Mouse (Mus musculus): ENCODE measurements at regions not wholly inside any gene's neighbourhood (a gene's known extent, or its start where the extent isn't known, plus 50 kb on each side); places are given as distances from the start of the nearest gene placed in this dataset.
"Not testable (repeated sequence)": the region's sequence is repeated elsewhere in the genome, so short reads cannot be mapped to it uniquely, and the experiment has no call there.

DNA sequence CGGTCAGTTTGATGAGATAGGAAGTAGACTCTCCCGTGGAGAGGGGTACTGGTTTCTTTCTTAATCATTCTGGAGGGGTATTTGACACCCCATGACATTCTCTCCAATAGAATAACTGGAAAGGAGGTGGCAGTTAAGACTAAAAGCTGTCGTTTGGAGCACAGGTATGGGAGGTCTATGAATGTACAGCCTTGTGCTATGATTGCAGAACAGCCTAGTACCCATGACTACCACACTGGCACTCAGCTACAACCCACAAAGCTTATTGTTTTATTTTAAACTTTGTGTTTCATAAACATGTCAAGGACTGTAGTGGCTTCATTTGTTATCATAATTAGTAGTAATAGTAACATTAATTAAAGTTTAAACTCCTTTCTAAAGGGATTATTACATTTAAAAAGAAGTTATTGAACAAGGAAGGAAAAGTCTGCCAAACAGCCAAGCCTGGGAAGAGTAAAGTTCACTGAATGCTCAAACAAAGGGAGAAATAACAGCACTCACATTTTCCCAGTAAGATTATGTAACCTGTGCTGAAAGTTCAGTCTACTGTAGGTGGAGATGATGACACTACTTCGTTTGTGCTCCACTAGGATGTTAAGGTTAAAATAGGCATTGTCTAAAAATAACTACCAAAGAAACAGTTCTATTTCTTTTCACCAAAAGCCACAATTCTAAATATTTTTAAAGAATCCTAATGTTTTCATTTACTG is 295.2 kb downstream of the Pcsk1 start:
- no peaks in the 10 kb centered on the region for H3K36me3 ChIP-seq (ENCODE audit: control insufficient read depth, insufficient read depth, low read length)
- DNase-seq (ENCODE audit: low spot score) (no peak), ATAC-seq (replicated peaks; ENCODE audit: low FRiP score) (no peak)
- H3K27me3 ChIP-seq (ENCODE audit: control insufficient read depth, insufficient read depth, low read length): no peaks in the 10 kb centered on the region
- no peak overlapping the region for H3K27ac ChIP-seq (ENCODE audit: low read depth, low read length)
- WGBS: 81% methylated on average over 4 of the region's 4 CpGs
- H3K9me3 ChIP-seq (ENCODE audit: control insufficient read depth, low read length): no peaks in the 10 kb centered on the region
- H3K4me3 ChIP-seq (ENCODE audit: low read depth, low read length): no peak overlapping the region
- H3K4me1 ChIP-seq (replicated peaks; ENCODE audit: control insufficient read depth, insufficient read depth, low read length): no peaks in the 10 kb centered on the region
- no peak overlapping the region for H3K9ac ChIP-seq (ENCODE audit: low read length)
- no peak overlapping the region for H3K4me2 ChIP-seq (ENCODE audit: low read depth, low read length, severe bottlenecking)

- no peak overlapping the region for H3K27ac ChIP-seq (ENCODE audit: low read depth, low read length)
- H3K4me1 ChIP-seq (replicated peaks; ENCODE audit: control insufficient read depth, insufficient read depth, low read length): no peaks in the 10 kb centered on the region
- H3K9ac ChIP-seq (ENCODE audit: low read length): no peak overlapping the region
- no peaks in the 10 kb centered on the region for H3K36me3 ChIP-seq (ENCODE audit: control insufficient read depth, insufficient read depth, low read length)
- no peak overlapping the region for H3K4me3 ChIP-seq (ENCODE audit: low read depth, low read length)
- no peak overlapping the region for H3K4me2 ChIP-seq (ENCODE audit: low read depth, low read length, severe bottlenecking)
- no peaks in the 10 kb centered on the region for H3K9me3 ChIP-seq (ENCODE audit: control insufficient read depth, low read length)
- ATAC-seq (replicated peaks; ENCODE audit: low FRiP score) (no peak), DNase-seq (ENCODE audit: low spot score) (no peak)
- H3K27me3 ChIP-seq (ENCODE audit: control insufficient read depth, insufficient read depth, low read length): no peaks in the 10 kb centered on the region
- 94% methylated on average over 1 of the region's 1 CpGs for WGBS
Observed at GRCm38 (mm10) chr13:75389211-75389610, 299.6 kb downstream of the Pcsk1 start.

- H3K4me2 ChIP-seq (ENCODE audit: low read depth, low read length, severe bottlenecking): no peak overlapping the region
- 97% methylated on average over 1 of the region's 1 CpGs for WGBS
- no peak overlapping the region for H3K4me3 ChIP-seq (ENCODE audit: low read depth, low read length)
- no peaks in the 10 kb centered on the region for H3K9me3 ChIP-seq (ENCODE audit: control insufficient read depth, low read length)
- H3K27me3 ChIP-seq (ENCODE audit: control insufficient read depth, insufficient read depth, low read length): no peaks in the 10 kb centered on the region
- no peak overlapping the region for H3K27ac ChIP-seq (ENCODE audit: low read depth, low read length)
- no peak overlapping the region for H3K9ac ChIP-seq (ENCODE audit: low read length)
- H3K36me3 ChIP-seq (ENCODE audit: control insufficient read depth, insufficient read depth, low read length): no peaks in the 10 kb centered on the region
- no peak for DNase-seq (ENCODE audit: low spot score)
- no peaks in the 10 kb centered on the region for H3K4me1 ChIP-seq (replicated peaks; ENCODE audit: control insufficient read depth, insufficient read depth, low read length)
- no peak for ATAC-seq (replicated peaks; ENCODE audit: low FRiP score)
Observed at GRCm38 (mm10) chr13:75390177-75390576, 300.6 kb downstream of the Pcsk1 start.

- not testable (repeated sequence) for ATAC-seq (replicated peaks; ENCODE audit: low FRiP score); H3K4me2 ChIP-seq (ENCODE audit: low read depth, low read length, severe bottlenecking); H3K4me1 ChIP-seq (replicated peaks; ENCODE audit: control insufficient read depth, insufficient read depth, low read length); H3K4me3 ChIP-seq (ENCODE audit: low read depth, low read length); H3K27me3 ChIP-seq (ENCODE audit: control insufficient read depth, insufficient read depth, low read length); H3K9ac ChIP-seq (ENCODE audit: low read length); DNase-seq (ENCODE audit: low spot score); H3K27ac ChIP-seq (ENCODE audit: low read depth, low read length); H3K36me3 ChIP-seq (ENCODE audit: control insufficient read depth, insufficient read depth, low read length); H3K9me3 ChIP-seq (ENCODE audit: control insufficient read depth, low read length)
- 94% methylated on average over 3 of the region's 3 CpGs for WGBS
Observed at GRCm38 (mm10) chr13:75399846-75400245, 306.7 kb upstream of the Ell2 start.

- 86% methylated on average over 2 of the region's 2 CpGs for WGBS
- H3K9me3 ChIP-seq (ENCODE audit: control insufficient read depth, low read length): no peaks in the 10 kb centered on the region
- H3K4me2 ChIP-seq (ENCODE audit: low read depth, low read length, severe bottlenecking): no peak overlapping the region
- no peaks in the 10 kb centered on the region for H3K4me1 ChIP-seq (replicated peaks; ENCODE audit: control insufficient read depth, insufficient read depth, low read length)
- no peak overlapping the region for H3K27ac ChIP-seq (ENCODE audit: low read depth, low read length)
- H3K9ac ChIP-seq (ENCODE audit: low read length): no peak overlapping the region
- no peaks in the 10 kb centered on the region for H3K36me3 ChIP-seq (ENCODE audit: control insufficient read depth, insufficient read depth, low read length)
- DNase-seq (ENCODE audit: low spot score): no peak
- H3K4me3 ChIP-seq (ENCODE audit: low read depth, low read length): no peak overlapping the region
- ATAC-seq (replicated peaks; ENCODE audit: low FRiP score): no peak
- H3K27me3 ChIP-seq (ENCODE audit: control insufficient read depth, insufficient read depth, low read length): no peaks in the 10 kb centered on the region
Observed at GRCm38 (mm10) chr13:75420726-75421125, 285.8 kb upstream of the Ell2 start.

DNA sequence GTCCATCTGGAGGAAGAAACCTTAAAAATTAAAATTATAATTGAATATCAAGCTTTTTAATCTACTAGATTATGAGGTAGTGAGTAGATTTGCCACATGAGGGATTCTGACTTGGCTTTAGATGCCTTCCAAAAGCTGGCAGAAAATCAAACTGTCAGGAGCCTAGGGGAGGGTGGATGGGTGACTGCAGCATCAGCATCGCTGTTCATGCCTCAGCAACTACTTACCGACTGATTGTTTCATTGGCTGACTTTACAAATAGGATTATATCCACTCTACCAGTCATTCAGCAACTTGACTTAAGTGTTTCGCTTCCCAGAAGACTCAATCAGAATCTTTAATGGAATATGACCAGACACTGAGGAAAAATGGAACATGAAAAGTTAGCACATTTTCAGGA is 279.6 kb upstream of the Ell2 start:
- 39% methylated on average over 3 of the region's 3 CpGs for whole genome bisulfite sequencing
- no peak overlapping the region for H3K4me3 ChIP-seq (ENCODE audit: low read depth, low read length)
- H3K4me1 ChIP-seq (replicated peaks; ENCODE audit: control insufficient read depth, insufficient read depth, low read length): no peaks in the 10 kb centered on the region
- H3K9me3 ChIP-seq (ENCODE audit: control insufficient read depth, low read length): no peaks in the 10 kb centered on the region
- no peaks in the 10 kb centered on the region for H3K27me3 ChIP-seq (ENCODE audit: control insufficient read depth, insufficient read depth, low read length)
- no peak overlapping the region for H3K9ac ChIP-seq (ENCODE audit: low read length)
- no peak overlapping the region for H3K27ac ChIP-seq (ENCODE audit: low read depth, low read length)
- no peak overlapping the region for H3K4me2 ChIP-seq (ENCODE audit: low read depth, low read length, severe bottlenecking)
- no peaks in the 10 kb centered on the region for H3K36me3 ChIP-seq (ENCODE audit: control insufficient read depth, insufficient read depth, low read length)
- DNase-seq (ENCODE audit: low spot score): no peak
- ATAC-seq (replicated peaks; ENCODE audit: low FRiP score): no peak

DNA sequence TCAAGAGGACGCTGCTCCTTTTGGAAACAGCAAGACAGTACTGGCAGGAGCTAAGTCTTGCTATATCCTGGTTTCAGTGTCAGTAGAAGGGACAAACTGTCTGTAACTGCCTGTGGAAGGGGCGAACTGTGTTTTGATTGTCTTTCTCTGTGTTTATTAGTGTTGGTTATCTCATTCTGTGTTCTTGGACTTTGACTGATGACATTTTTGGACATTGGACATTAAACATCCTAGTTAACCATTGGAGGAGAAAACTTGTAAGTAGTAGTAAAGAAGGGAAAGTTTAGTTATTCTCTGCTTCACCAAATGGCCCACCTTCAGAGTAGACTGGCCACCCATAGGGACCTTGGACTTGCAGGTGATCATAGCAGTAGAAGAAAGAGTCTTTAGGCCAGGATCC is 267.4 kb upstream of the Ell2 start:
- no peak overlapping the region for H3K9ac ChIP-seq (ENCODE audit: low read length)
- no peaks in the 10 kb centered on the region for H3K27me3 ChIP-seq (ENCODE audit: control insufficient read depth, insufficient read depth, low read length)
- H3K4me1 ChIP-seq (replicated peaks; ENCODE audit: control insufficient read depth, insufficient read depth, low read length): no peaks in the 10 kb centered on the region
- ATAC-seq (replicated peaks; ENCODE audit: low FRiP score) (no peak), DNase-seq (ENCODE audit: low spot score) (no peak)
- H3K27ac ChIP-seq (ENCODE audit: low read depth, low read length): no peak overlapping the region
- H3K4me2 ChIP-seq (ENCODE audit: low read depth, low read length, severe bottlenecking): no peak overlapping the region
- no peaks in the 10 kb centered on the region for H3K9me3 ChIP-seq (ENCODE audit: control insufficient read depth, low read length)
- 81% methylated on average over 2 of the region's 2 CpGs for WGBS
- H3K36me3 ChIP-seq (ENCODE audit: control insufficient read depth, insufficient read depth, low read length): no peaks in the 10 kb centered on the region
- H3K4me3 ChIP-seq (ENCODE audit: low read depth, low read length): no peak overlapping the region

- Histone ChIP-seq H3K4me1 (replicated peaks; ENCODE audit: control insufficient read depth, insufficient read depth, low read length) (no peaks in the 10 kb centered on the region), H3K4me3 (ENCODE audit: low read depth, low read length) (no peak overlapping the region), H3K27ac (ENCODE audit: low read depth, low read length) (no peak overlapping the region), H3K4me2 (ENCODE audit: low read depth, low read length, severe bottlenecking) (no peak overlapping the region), H3K9me3 (ENCODE audit: control insufficient read depth, low read length) (no peaks in the 10 kb centered on the region), H3K9ac (ENCODE audit: low read length) (no peak overlapping the region), H3K36me3 (ENCODE audit: control insufficient read depth, insufficient read depth, low read length) (no peaks in the 10 kb centered on the region), H3K27me3 (ENCODE audit: control insufficient read depth, insufficient read depth, low read length) (no peaks in the 10 kb centered on the region)
- 95% methylated on average over 6 of the region's 6 CpGs for WGBS
- DNase-seq (ENCODE audit: low spot score) (no peak), ATAC-seq (replicated peaks; ENCODE audit: low FRiP score) (no peak)
Observed at GRCm38 (mm10) chr13:75440051-75440450, 266.5 kb upstream of the Ell2 start.

DNA sequence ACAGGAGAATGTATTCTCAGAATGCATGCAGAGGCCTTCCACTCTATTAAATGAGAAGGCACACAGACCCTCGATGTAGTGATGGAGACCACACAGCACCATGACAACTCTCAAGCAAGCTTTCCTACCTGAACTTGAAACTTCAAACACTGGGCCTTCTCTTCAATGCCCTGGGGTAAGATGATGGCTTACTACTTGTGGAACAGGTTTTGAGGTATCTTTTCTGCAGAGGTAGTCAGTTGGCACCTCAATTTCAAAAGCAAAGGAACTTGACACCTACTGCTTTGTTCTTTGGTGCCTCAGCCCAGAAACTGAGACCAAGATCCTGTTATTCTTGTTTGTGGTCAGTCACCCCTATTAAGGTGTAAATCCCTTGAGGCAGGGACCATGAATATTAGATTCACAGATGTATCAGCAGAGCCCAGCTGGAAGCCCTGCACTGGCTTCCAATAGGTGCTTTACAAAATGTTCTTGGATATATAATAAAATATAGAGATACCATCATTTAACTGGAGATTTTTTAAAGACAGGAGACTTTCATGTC is 246.2 kb upstream of the Ell2 start:
- no peak for ATAC-seq (replicated peaks; ENCODE audit: low FRiP score)
- no peak overlapping the region for H3K9ac ChIP-seq (ENCODE audit: low read length)
- WGBS: 61% methylated on average over 1 of the region's 1 CpGs
- H3K36me3 ChIP-seq (ENCODE audit: control insufficient read depth, insufficient read depth, low read length): no peaks in the 10 kb centered on the region
- H3K9me3 ChIP-seq (ENCODE audit: control insufficient read depth, low read length): no peaks in the 10 kb centered on the region
- H3K27ac ChIP-seq (ENCODE audit: low read depth, low read length): no peak overlapping the region
- H3K27me3 ChIP-seq (ENCODE audit: control insufficient read depth, insufficient read depth, low read length): no peaks in the 10 kb centered on the region
- H3K4me3 ChIP-seq (ENCODE audit: low read depth, low read length): no peak overlapping the region
- H3K4me2 ChIP-seq (ENCODE audit: low read depth, low read length, severe bottlenecking): no peak overlapping the region
- H3K4me1 ChIP-seq (replicated peaks; ENCODE audit: control insufficient read depth, insufficient read depth, low read length): no peaks in the 10 kb centered on the region
- DNase-seq (ENCODE audit: low spot score): no peak
